Mouse (Mus musculus) heart, embryonic 15.5 days (tissue): ENCODE measurements around the gene Hdac6. TPM values are rescaled to one million over a fixed set of nuclear protein-coding genes. Genes with fewer than 3 reads are reported as not detected.

Source experiments
- ATAC-seq: fragments of 200-750 bp; cut with Nextera tagmentation; replicated peaks from 2 replicates; pipeline ENCODE4 v1.8.0; 2017; ENCODE audit warnings: low read depth, moderate TSS enrichment; ENCODE audit not compliant: insufficient number of reproducible peaks, insufficient read depth, low FRiP score
- H3K27ac ChIP-seq: fragments of 300-500 bp; sonication (generic); 2 replicates; pipeline ENCODE4 v1.5.1; 2015; ENCODE audit warnings: mild to moderate bottlenecking, inconsistent platforms
- H3K27me3 ChIP-seq: fragments of 300-500 bp; sonication (generic); 2 replicates; pipeline ENCODE4 v1.6.1; 2015; ENCODE audit warnings: inconsistent platforms
- H3K36me3 ChIP-seq: fragments of 300-500 bp; sonication (generic); 2 replicates; pipeline ENCODE4 v1.6.1; 2015; ENCODE audit warnings: mild to moderate bottlenecking, inconsistent platforms
- H3K4me1 ChIP-seq: fragments of 300-500 bp; sonication (generic); replicated peaks from 2 replicates; pipeline ENCODE4 v1.6.1; 2015; ENCODE audit warnings: inconsistent platforms
- H3K4me2 ChIP-seq: fragments of 300-500 bp; sonication (generic); 2 replicates; pipeline ENCODE4 v1.6.1; 2015; ENCODE audit warnings: inconsistent platforms, mild to moderate bottlenecking, moderate library complexity
- H3K4me3 ChIP-seq: fragments of 300-500 bp; sonication (generic); 2 replicates; pipeline ENCODE4 v1.5.1; 2015; ENCODE audit warnings: mild to moderate bottlenecking, inconsistent platforms
- H3K9ac ChIP-seq: fragments of 300-500 bp; sonication (generic); 2 replicates; pipeline ENCODE4 v1.6.1; 2015; ENCODE audit warnings: mild to moderate bottlenecking, inconsistent platforms
- H3K9me3 ChIP-seq: fragments of 300-500 bp; sonication (generic); replicated peaks from 2 replicates; pipeline ENCODE4 v1.6.1; 2016; ENCODE audit warnings: inconsistent platforms
- WGBS: fragments of 180-500 bp; shearing (Covaris S2); methylation state at CpG from one replicate; pipeline ENCODE4 v1.1.7; 2015; ENCODE audit warnings: mixed read lengths; 5-methylcytosine and 5-hydroxymethylcytosine counted together
- polyA plus RNA-seq: library from polyadenylated mRNA; unstranded; fragments of >200 nt; fragmentation: Nextera tagmentation; extraction: Ambion mirVana; gene quantifications from 2 replicates; pipeline ENCODE4 v1.2.1, GENCODE M21; 2015

Gene Hdac6
- polyA plus RNA-seq, result 21.4 and 28.6 TPM in 2 replicates

DNA sequence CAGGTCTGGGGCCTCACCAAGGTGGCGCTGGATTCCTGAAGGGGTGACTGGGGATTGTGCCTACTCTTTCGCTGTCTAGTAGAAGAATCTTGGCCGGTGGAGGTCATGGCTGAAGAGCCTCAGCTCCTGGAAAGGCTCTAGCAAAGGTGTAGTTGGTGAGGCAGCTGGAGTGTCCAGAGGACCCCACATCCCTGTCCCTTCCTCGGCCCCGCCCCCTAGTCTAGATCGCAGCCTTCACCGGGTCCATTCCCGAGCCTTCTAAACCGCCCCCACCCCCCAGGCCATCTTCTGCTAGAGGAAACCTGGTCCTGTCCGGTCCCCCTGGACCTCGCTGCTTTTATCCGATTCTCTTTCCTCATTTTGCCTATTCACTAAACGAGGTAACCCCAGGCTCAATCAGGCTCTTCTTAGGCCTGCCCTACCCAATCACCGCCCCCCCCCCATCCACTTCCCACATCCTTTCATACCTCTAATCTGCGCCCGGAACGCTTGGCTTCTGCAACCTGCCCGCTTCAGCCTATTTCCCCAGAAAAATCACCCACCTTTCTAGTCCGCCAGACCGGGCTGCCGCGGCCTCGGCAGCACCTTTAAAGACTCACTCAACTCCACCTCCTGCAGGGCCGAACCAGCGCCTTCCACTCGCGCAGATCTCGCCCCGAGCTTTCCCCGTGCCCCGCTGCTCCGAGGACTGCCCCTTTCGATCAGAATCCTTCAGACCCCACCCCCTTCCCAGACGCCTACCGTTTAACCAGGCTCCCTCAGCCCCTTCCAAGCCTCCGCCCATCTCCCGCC lies at the start of gene Hdac6:
Hdac6 (minus strand) TSS at position 782 of the 792 bp plus-strand sequence.
- Histone ChIP-seq H3K4me2 (peak within 1 kb of the TSS; percentile 65), H3K36me3 (no peaks in the 10 kb centered on the region), H3K9ac (peak within 1 kb of the TSS; percentile 50), H3K4me1 (no peaks in the 10 kb centered on the region), H3K4me3 (peak within 1 kb of the TSS; percentile 58), H3K27ac (peak within 1 kb of the TSS; percentile 71), H3K27me3 (no peaks in the 10 kb centered on the region), H3K9me3 (no peaks in the 10 kb centered on the region)
- 12% methylated on average over 36 of the region's 37 CpGs for WGBS
- ATAC-seq, result peak; percentile 8; the same call in 1 of the 2 replicates

DNA sequence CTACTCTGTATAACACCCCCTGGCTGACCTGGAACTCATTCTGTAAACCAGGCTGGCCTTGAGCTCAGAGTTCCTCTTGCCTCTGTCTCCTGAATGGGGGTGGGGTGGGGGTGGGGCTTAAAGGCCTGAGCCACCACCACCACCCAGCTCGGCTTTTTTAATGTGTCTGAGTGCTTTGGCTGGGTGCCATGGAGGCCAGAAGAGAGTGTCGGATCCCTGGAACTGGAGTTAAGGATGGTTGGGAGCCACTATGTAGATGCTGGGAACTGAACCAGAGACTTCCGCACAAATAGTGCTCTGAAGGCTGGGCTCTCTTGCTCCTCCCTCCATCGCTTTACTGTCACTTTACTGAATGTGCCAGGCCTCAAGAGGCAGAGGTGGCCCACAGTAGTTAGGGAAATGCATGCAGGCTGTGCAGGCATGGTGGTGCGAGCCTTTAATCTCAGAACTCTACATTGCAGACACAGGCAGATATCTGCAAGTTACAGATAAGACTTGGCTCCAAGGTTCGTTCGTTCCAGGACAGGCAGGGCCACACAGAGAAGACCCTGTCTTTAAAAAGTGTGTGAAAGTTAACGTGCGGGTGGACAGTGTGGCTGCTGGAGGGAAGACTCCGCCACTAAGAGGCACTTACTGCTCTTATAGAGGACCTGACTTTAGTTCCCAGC lies 45.5 kb upstream of the Hdac6 start:
- ATAC-seq, result no peak
- no peaks in the 10 kb centered on the region for H3K36me3 ChIP-seq
- H3K4me1 ChIP-seq, result no peaks in the 10 kb centered on the region
- no peaks in the 10 kb centered on the region for H3K27me3 ChIP-seq
- no peaks in the 10 kb centered on the region for H3K9me3 ChIP-seq
- H3K4me3 ChIP-seq, result no peak overlapping the region
- H3K27ac ChIP-seq, result no peak overlapping the region
- H3K9ac ChIP-seq, result no peak overlapping the region
- H3K4me2 ChIP-seq, result no peak overlapping the region
- 48% methylated on average over 10 of the region's 10 CpGs for WGBS

DNA sequence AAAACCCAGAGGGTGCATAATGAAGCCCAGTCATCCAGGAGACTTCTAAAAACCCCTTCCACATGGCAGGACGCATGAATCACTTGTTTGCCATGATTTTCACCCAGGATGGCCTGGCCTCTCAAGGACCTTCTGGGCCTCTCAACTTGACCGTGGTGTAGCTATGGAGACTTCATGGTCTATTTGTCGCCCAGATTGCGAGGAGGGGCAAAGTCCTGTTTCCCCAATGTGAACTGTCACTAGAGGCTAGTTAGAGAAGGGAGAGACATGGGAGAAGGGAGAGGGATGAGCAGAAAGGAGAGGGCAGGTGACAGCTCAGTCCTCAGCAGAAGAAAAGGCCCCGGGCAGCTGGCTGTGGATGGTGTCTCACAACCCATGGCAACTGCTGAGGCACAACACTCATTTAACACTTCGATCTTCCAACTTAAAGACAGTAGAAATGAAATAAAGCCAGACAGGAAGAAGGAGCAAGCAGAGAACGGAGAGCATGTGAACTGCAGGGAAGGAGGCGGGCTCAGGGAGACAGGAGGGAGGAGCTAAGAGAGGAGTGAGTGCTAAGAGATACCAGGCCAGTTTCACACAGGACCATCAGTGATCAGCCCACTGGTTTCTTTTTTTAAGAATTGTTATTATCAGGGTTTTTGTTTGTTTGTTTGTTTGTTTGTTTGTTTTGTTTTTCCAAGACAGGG lies 44.8 kb upstream of the Hdac6 start:
- H3K36me3 ChIP-seq, result no peaks in the 10 kb centered on the region
- 54% methylated on average over 8 of the region's 8 CpGs for WGBS
- H3K4me3 ChIP-seq, result no peak overlapping the region
- no peaks in the 10 kb centered on the region for H3K4me1 ChIP-seq
- H3K9ac ChIP-seq, result no peak overlapping the region
- no peak for ATAC-seq
- no peak overlapping the region for H3K4me2 ChIP-seq
- no peak overlapping the region for H3K27ac ChIP-seq
- no peaks in the 10 kb centered on the region for H3K27me3 ChIP-seq
- H3K9me3 ChIP-seq, result no peaks in the 10 kb centered on the region

DNA sequence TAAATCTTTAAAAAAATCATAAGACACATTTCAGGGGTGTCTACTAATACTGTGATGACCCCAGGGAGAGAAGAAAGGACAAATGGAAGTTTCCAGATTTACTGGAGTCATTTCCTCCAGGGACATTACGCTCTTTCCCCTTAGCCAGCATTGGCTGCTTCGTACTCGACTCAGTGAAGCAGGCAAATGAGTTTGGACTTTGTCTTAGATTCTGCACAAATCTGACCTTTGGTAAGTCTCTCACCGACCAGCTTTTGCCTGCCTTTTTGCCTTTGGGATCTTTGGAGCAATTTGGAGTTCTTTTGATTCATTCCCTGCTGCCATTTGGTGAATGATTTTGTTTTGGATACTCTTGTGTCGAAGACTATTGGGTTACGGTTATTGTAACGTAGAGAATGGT lies 33.7 kb upstream of the Hdac6 start:
- Histone ChIP-seq H3K36me3 (no peaks in the 10 kb centered on the region), H3K9me3 (no peaks in the 10 kb centered on the region), H3K27me3 (no peaks in the 10 kb centered on the region), H3K4me3 (no peak overlapping the region), H3K9ac (no peak overlapping the region), H3K4me1 (no peaks in the 10 kb centered on the region), H3K27ac (no peak overlapping the region), H3K4me2 (no peak overlapping the region)
- ATAC-seq, result no peak
- 82% methylated on average over 7 of the region's 7 CpGs for WGBS

DNA sequence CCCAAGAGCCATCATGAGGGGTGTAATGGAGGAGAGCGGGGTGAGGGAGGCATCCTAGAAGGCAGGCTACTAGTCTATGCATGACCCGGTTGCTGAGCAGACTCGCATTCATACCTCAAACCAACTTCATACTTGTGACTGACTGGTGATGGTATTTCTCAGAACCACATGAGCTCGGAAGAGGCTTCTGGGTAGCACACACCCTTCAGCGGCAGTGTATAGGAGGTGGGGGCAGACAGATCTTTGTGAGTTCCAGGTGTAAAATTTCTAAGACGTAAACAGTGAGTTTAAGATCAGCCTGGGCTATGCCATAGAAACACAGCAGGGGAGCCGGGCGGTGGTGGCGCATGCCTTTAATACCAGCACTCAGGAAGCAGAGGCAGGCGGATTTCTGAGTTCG lies 30.2 kb upstream of the Hdac6 start, which contains the start of gene Gata1:
Gata1 (minus strand) TSS at position 180 of the 400 bp plus-strand sequence.
- H3K27me3 ChIP-seq, result no peaks in the 10 kb centered on the region

DNA sequence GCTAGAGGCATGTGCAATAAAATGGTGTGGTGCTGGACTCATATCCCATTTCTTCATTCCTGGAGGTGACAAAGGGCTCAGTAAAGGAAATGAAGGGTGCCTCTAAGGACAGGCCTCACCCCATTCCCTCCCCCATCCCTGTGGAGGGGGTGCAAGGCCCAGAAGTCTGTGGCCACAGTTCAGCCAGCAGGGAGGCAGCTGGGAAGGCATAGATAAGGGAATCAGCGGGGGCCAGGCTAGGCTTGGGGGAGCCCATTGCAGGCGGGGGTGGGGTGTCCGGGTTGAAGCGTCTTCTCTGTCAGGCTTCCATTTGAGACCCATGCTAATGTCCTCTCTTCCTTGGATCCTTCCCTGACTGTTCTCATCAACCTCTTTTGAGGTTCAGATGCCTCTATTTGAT lies 23.6 kb upstream of the Hdac6 start:
- H3K4me2 ChIP-seq, result no peak overlapping the region
- ATAC-seq, result no peak
- no peaks in the 10 kb centered on the region for H3K36me3 ChIP-seq
- WGBS, result 44% methylated on average over 4 of the region's 4 CpGs
- no peaks in the 10 kb centered on the region for H3K9me3 ChIP-seq
- H3K9ac ChIP-seq, result no peak overlapping the region
- no peak overlapping the region for H3K27ac ChIP-seq
- H3K27me3 ChIP-seq, result no peaks in the 10 kb centered on the region
- no peak overlapping the region for H3K4me3 ChIP-seq
- no peaks in the 10 kb centered on the region for H3K4me1 ChIP-seq

More for the DNA sequence above, 30.2 kb upstream of the Hdac6 start, which contains the start of gene Gata1:
- no peak within 1 kb of the TSS for H3K9ac ChIP-seq
- ATAC-seq, result no peak
- WGBS, result 81% methylated on average over 11 of the region's 11 CpGs
- H3K4me1 ChIP-seq, result no peaks in the 10 kb centered on the region
- H3K4me2 ChIP-seq, result no peak within 1 kb of the TSS
- no peaks in the 10 kb centered on the region for H3K9me3 ChIP-seq
- H3K27ac ChIP-seq, result no peak within 1 kb of the TSS
- no peaks in the 10 kb centered on the region for H3K36me3 ChIP-seq
- no peak within 1 kb of the TSS for H3K4me3 ChIP-seq

DNA sequence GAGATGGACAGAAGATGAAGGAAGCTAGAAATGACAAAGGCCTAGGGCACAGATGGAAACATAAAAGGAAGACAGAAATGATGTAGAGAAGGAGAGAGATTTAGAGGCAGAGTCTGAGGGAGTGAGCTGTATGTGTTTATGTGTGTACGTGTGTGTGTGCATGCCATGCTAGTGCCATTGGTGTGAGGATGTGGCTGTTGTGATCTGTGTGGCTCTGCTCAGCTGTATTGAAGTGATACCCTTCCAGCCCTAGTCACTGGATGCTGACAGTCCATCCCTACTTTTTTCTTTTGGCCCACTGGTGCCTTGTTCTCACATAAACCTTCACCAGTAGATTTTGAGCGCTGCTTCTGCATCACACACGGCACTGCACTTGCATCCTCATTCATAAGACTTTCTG lies 21.2 kb upstream of the Hdac6 start:
- no peak overlapping the region for H3K4me3 ChIP-seq
- no peak overlapping the region for H3K9ac ChIP-seq
- no peak overlapping the region for H3K4me2 ChIP-seq
- no peaks in the 10 kb centered on the region for H3K4me1 ChIP-seq
- no peak for ATAC-seq
- WGBS, result 69% methylated on average over 3 of the region's 3 CpGs
- H3K9me3 ChIP-seq, result no peaks in the 10 kb centered on the region
- no peaks in the 10 kb centered on the region for H3K27me3 ChIP-seq
- no peak overlapping the region for H3K27ac ChIP-seq
- no peaks in the 10 kb centered on the region for H3K36me3 ChIP-seq

DNA sequence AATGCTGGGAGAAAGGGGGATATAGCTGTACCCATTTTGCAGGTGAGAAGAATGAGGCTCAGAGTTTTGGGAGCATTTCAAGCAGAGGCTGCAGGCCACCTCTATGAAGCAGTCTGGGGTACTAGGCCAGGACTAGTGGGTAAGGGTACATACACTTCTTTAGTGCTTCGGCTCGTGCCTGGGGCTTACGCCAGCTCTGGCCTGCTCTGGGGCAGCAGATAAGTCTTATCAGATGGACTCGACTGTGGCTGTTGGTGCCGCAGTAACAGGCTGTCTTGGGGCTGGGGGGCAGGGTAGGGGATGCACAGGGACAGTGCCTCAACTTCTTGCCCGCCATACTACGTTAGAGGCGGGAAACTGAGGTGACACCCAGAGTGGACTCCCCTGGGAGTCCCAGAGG lies 20.5 kb upstream of the Hdac6 start:
- no peaks in the 10 kb centered on the region for H3K36me3 ChIP-seq
- no peak overlapping the region for H3K4me3 ChIP-seq
- H3K27ac ChIP-seq, result no peak overlapping the region
- ATAC-seq, result no peak
- WGBS, result 54% methylated on average over 8 of the region's 8 CpGs
- no peak overlapping the region for H3K4me2 ChIP-seq
- H3K9ac ChIP-seq, result no peak overlapping the region
- H3K4me1 ChIP-seq, result no peaks in the 10 kb centered on the region
- H3K27me3 ChIP-seq, result no peaks in the 10 kb centered on the region
- H3K9me3 ChIP-seq, result no peaks in the 10 kb centered on the region

DNA sequence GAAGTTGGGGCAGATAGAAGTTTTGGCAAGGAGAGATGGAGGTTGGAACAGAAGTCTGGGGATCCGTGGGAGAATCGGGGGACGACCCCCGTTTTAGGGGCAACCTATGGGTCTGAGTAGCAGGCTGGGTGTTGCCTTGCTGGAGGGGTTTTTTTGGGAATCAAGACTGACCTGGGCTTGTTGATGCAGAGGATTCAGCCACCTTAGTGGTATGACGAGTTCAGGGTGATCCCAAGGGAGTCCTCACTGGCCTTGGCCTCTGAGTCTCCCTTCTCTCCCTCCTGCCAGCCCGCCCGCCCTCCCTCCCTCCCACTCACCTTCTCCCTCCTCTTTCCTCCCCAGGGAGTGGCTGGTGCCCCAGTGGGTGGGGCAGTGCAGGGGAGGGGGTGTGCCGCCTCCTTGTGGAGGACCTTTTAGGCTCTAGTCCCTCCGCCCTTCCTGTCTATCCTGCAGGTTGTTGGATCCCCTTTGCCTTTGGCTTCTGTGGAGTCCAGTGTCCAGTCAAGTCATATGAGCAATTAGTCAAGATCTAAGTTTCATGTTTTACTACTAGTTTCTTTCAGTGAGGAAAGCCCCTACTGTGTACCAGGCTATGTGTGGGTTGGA lies 20.0 kb upstream of the Hdac6 start:
- WGBS, result 61% methylated on average over 8 of the region's 9 CpGs

DNA sequence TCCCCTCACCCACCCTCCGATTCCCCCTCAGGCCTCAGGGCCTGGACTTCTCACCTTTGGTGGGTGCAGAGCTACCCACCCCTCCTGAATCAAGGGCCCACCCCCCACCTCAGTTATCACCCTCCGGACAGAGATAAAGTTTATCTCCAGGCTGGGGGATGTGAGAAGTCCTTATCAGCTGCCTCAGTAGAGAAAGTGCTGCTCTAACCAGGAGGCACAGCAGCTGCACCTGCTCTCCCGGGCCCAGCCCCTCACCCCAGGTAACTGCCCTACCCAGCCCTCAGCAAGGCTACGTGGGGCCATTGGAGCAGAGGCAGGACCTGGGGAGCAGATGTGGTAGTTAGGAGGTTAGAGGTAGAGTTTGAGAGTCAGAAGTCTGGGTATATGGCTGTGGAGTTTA lies 18.5 kb upstream of the Hdac6 start:
- Histone ChIP-seq H3K27ac (no peak overlapping the region), H3K27me3 (no peaks in the 10 kb centered on the region), H3K9ac (no peak overlapping the region), H3K9me3 (no peaks in the 10 kb centered on the region), H3K4me3 (no peak overlapping the region), H3K4me2 (no peak overlapping the region), H3K36me3 (no peaks in the 10 kb centered on the region), H3K4me1 (no peaks in the 10 kb centered on the region)
- 30% methylated on average over 4 of the region's 4 CpGs for WGBS
- ATAC-seq, result no peak

More for the DNA sequence above, 20.0 kb upstream of the Hdac6 start:
- H3K9ac ChIP-seq, result no peak overlapping the region
- H3K27me3 ChIP-seq, result no peaks in the 10 kb centered on the region
- no peak for ATAC-seq
- H3K4me1 ChIP-seq, result no peaks in the 10 kb centered on the region
- no peaks in the 10 kb centered on the region for H3K36me3 ChIP-seq
- no peaks in the 10 kb centered on the region for H3K9me3 ChIP-seq
- H3K27ac ChIP-seq, result no peak overlapping the region
- no peak overlapping the region for H3K4me3 ChIP-seq
- H3K4me2 ChIP-seq, result no peak overlapping the region
